Mouse (Mus musculus) embryonic facial prominence, embryonic 11.5 days (tissue): ENCODE results near the gene Btbd1. TPM values are rescaled to one million over a fixed set of nuclear protein-coding genes. Genes with fewer than 3 reads are reported as not detected.

Experiments used
- ATAC-seq: fragments of 200-750 bp; cut with Nextera tagmentation; replicated peaks from 2 replicates; pipeline ENCODE4 v1.8.0; 2017; ENCODE audit warnings: low read depth; ENCODE audit not compliant: insufficient number of reproducible peaks, low FRiP score, low TSS enrichment
- DNase-seq: peaks from one replicate; pipeline ENCODE4 v3.0.0-alpha.2; 2015; ENCODE audit warnings: low spot score
- H3K27ac ChIP-seq: fragments of 300-500 bp; sonication (generic); replicated peaks from 2 replicates; pipeline ENCODE4 v1.5.1; 2014; ENCODE audit warnings: mild to moderate bottlenecking, low read depth, low read length, control low read depth
- H3K27me3 ChIP-seq: fragments of 300-500 bp; sonication (generic); 2 replicates; pipeline ENCODE4 v1.6.1; 2014; ENCODE audit warnings: mild to moderate bottlenecking, low read length, moderate library complexity, mixed read lengths; ENCODE audit not compliant: control insufficient read depth, insufficient read depth
- H3K36me3 ChIP-seq: fragments of 300-500 bp; sonication (generic); replicated peaks from 2 replicates; pipeline ENCODE4 v1.6.1; 2014; ENCODE audit warnings: low read depth, mild to moderate bottlenecking, low read length, moderate library complexity, mixed read lengths; ENCODE audit not compliant: control insufficient read depth, insufficient read depth
- H3K4me1 ChIP-seq: fragments of 300-500 bp; sonication (generic); 2 replicates; pipeline ENCODE4 v1.6.1; 2014; ENCODE audit warnings: low read length, mixed read lengths; ENCODE audit not compliant: control insufficient read depth, insufficient read depth
- H3K4me2 ChIP-seq: fragments of 300-500 bp; sonication (generic); 2 replicates; pipeline ENCODE4 v1.6.1; 2014; ENCODE audit warnings: low read depth, mild to moderate bottlenecking, control low read depth, low read length, moderate library complexity
- H3K4me3 ChIP-seq: fragments of 300-500 bp; sonication (generic); 2 replicates; pipeline ENCODE4 v1.5.1; 2014; ENCODE audit warnings: low read depth, low read length, control low read depth
- H3K9ac ChIP-seq: fragments of 300-500 bp; sonication (generic); replicated peaks from 2 replicates; pipeline ENCODE4 v1.6.1; 2014; ENCODE audit warnings: mild to moderate bottlenecking, control low read depth, low read length
- H3K9me3 ChIP-seq: fragments of 300-500 bp; sonication (generic); replicated peaks from 2 replicates; pipeline ENCODE4 v1.6.1; 2016; ENCODE audit warnings: mild to moderate bottlenecking, low read length, inconsistent platforms, mixed read lengths; ENCODE audit not compliant: control insufficient read depth
- WGBS: fragments of 180-500 bp; shearing (Covaris S2); extraction: QIAGEN DNeasy Blood & Tissue Kit; methylation state at CpG from one replicate; pipeline ENCODE4 v1.1.7; 2014; 5-methylcytosine and 5-hydroxymethylcytosine counted together
- polyA plus RNA-seq: library from polyadenylated mRNA; unstranded; fragments of >200 nt; fragmentation: Nextera tagmentation; extraction: Ambion mirVana; gene quantifications from 2 replicates; pipeline ENCODE4 v1.2.1, GENCODE M21; 2014

Gene Btbd1
- polyA plus RNA-seq, 1 experiment from 2014 or later, result 92.4 TPM

GRCm38 (mm10) chr7:81864552-81864951, 35.3 kb upstream of the Btbd1 start:
- Histone ChIP-seq H3K4me3 (no peak overlapping the region), H3K4me2 (no peak overlapping the region), H3K9me3 (no peaks in the 10 kb centered on the region), H3K27ac (no peak overlapping the region), H3K4me1 (no peaks in the 10 kb centered on the region; the same call in 1 of the 2 replicates), H3K27me3 (peaks cover 1% of the 10 kb centered on the region), H3K36me3 (no peaks in the 10 kb centered on the region), H3K9ac (no peak overlapping the region)
- DNase-seq (no peak), ATAC-seq (no peak)
- 90% methylated on average over 6 of the region's 6 CpGs for WGBS

GRCm38 (mm10) chr7:81862587-81863583, 33.7 kb upstream of the Btbd1 start:
- no peak overlapping the region for H3K4me3 ChIP-seq
- ATAC-seq (no peak), DNase-seq (no peak)
- H3K36me3 ChIP-seq, result no peaks in the 10 kb centered on the region
- no peaks in the 10 kb centered on the region for H3K9me3 ChIP-seq
- H3K9ac ChIP-seq, result no peak overlapping the region
- H3K27me3 ChIP-seq, result peaks cover 4% of the 10 kb centered on the region
- 69% methylated on average over 24 of the region's 24 CpGs for WGBS
- no peaks in the 10 kb centered on the region; the same call in 1 of the 2 replicates for H3K4me1 ChIP-seq
- H3K4me2 ChIP-seq, result no peak overlapping the region
- H3K27ac ChIP-seq, result no peak overlapping the region

GRCm38 (mm10) chr7:81861921-81862320, 32.7 kb upstream of the Btbd1 start:
- no peak overlapping the region for H3K4me3 ChIP-seq
- peaks cover 7% of the 10 kb centered on the region for H3K27me3 ChIP-seq
- no peak for ATAC-seq
- H3K4me1 ChIP-seq, result no peaks in the 10 kb centered on the region; the same call in 1 of the 2 replicates
- WGBS, result 74% methylated on average over 4 of the region's 4 CpGs
- no peaks in the 10 kb centered on the region for H3K36me3 ChIP-seq
- no peak overlapping the region for H3K4me2 ChIP-seq
- no peak for DNase-seq
- no peak overlapping the region for H3K27ac ChIP-seq
- no peak overlapping the region for H3K9ac ChIP-seq
- H3K9me3 ChIP-seq, result no peaks in the 10 kb centered on the region

GRCm38 (mm10) chr7:81861461-81861860, 32.2 kb upstream of the Btbd1 start:
- H3K9ac ChIP-seq, result no peak overlapping the region
- H3K4me1 ChIP-seq, result no peaks in the 10 kb centered on the region; the same call in 1 of the 2 replicates
- H3K9me3 ChIP-seq, result no peaks in the 10 kb centered on the region
- WGBS, result 92% methylated on average over 2 of the region's 2 CpGs
- H3K27me3 ChIP-seq, result peaks cover 8% of the 10 kb centered on the region
- DNase-seq, result no peak
- H3K4me2 ChIP-seq, result no peak overlapping the region
- no peaks in the 10 kb centered on the region for H3K36me3 ChIP-seq
- no peak for ATAC-seq
- no peak overlapping the region for H3K27ac ChIP-seq
- H3K4me3 ChIP-seq, result no peak overlapping the region

GRCm38 (mm10) chr7:81860996-81861395, 31.8 kb upstream of the Btbd1 start:
- ATAC-seq (no peak), DNase-seq (no peak)
- Histone ChIP-seq H3K9me3 (no peaks in the 10 kb centered on the region), H3K4me2 (no peak overlapping the region), H3K4me3 (no peak overlapping the region), H3K36me3 (no peaks in the 10 kb centered on the region), H3K4me1 (no peaks in the 10 kb centered on the region; the same call in 1 of the 2 replicates), H3K27ac (no peak overlapping the region), H3K9ac (no peak overlapping the region), H3K27me3 (peaks cover 8% of the 10 kb centered on the region)
- WGBS, result 84% methylated on average over 5 of the region's 5 CpGs

- Histone ChIP-seq H3K4me3 (no peak overlapping the region), H3K4me1 (no peaks in the 10 kb centered on the region; the same call in 1 of the 2 replicates), H3K36me3 (no peaks in the 10 kb centered on the region), H3K9me3 (no peaks in the 10 kb centered on the region), H3K4me2 (no peak overlapping the region), H3K9ac (no peak overlapping the region), H3K27me3 (peaks cover 8% of the 10 kb centered on the region), H3K27ac (no peak overlapping the region)
- 49% methylated on average over 11 of the region's 11 CpGs for WGBS
- DNase-seq (no peak), ATAC-seq (no peak)
Measured at GRCm38 (mm10) chr7:81860071-81860470, 30.8 kb upstream of the Btbd1 start.

- Histone ChIP-seq H3K4me1 (no peaks in the 10 kb centered on the region; the same call in 1 of the 2 replicates), H3K4me2 (peak within 1 kb of the TSS; percentile 99), H3K27ac (no peak within 1 kb of the TSS), H3K27me3 (peaks cover 8% of the 10 kb centered on the region), H3K4me3 (peak within 1 kb of the TSS; percentile 66), H3K36me3 (no peaks in the 10 kb centered on the region), H3K9ac (peak within 1 kb of the TSS; percentile 68), H3K9me3 (no peaks in the 10 kb centered on the region)
- DNase-seq, result peak; percentile 56
- under 1% methylated on average over 64 of the region's 64 CpGs for WGBS
- ATAC-seq, result peak; percentile 75
Measured at GRCm38 (mm10) chr7:81858968-81859721, 29.9 kb upstream of the Btbd1 start, which contains the start of gene Tm6sf1. Tm6sf1 (plus strand) TSS chr7:81859001.
